Mouse (Mus musculus) layer of hippocampus, adult 2 months (tissue): Measurements from ENCODE around the gene Eaf2. TPM values are rescaled to one million over a fixed set of nuclear protein-coding genes. Genes with fewer than 3 reads are reported as not detected.

Experiments
- DNase-seq, 2 experiments: peaks; one replicate each; pipeline ENCODE4 v3.0.0; 2022; ENCODE audit warnings: low spot score in 2 of 2
- H3K27ac ChIP-seq: fragments of 200-600 bp; 2 replicates; pipeline ENCODE4 v1.8.1; 2022
- H3K4me3 ChIP-seq: fragments of 200-600 bp; 2 replicates; pipeline ENCODE4 v1.8.1; 2022; ENCODE audit warnings: mild to moderate bottlenecking
- CTCF ChIP-seq: fragments of 200-600 bp; conservative IDR thresholded peaks from 2 replicates; pipeline ENCODE4 v1.8.1; 2022; ENCODE audit warnings: antibody characterized with exemption, mild to moderate bottlenecking, moderate library complexity
- microRNA-seq, 2 experiments: library from miRNA; unstranded; fragments of <30 nt; microRNA quantifications; one replicate each; pipeline ENCODE4 v1.2.0; 2021
- total RNA-seq, 2 experiments: library from RNA; stranded (reverse); gene quantifications; 2 replicates each; pipeline ENCODE4 v1.2.3; 2021

Gene Eaf2
- total RNA-seq, 2 experiments from 2014 or later = 1.7 to 3.4 TPM

DNA sequence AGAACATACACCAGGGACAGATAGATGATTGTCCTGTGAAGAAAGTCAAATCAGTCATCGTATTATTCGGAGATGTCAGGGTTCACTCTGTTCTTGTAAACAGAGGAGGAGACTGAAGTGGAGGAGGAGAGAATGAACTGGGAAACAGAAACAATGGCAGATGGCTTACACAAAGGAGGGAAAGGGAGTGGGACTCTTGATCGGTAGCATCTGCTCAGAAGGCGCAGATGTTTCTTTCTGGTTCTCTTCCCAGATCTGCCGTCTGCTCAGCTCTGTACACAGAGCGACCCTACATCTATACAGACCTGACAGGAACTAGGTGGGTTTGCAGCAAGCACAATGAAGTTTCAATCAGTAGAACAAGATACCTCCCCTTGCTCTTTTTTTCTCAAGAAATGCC lies 99.1 kb downstream of the Eaf2 start:
- no peak for TF ChIP-seq CTCF
- H3K4me3 ChIP-seq = no peak overlapping the region
- peak; percentile 57 to 63 for DNase-seq
- peak overlapping the region; percentile 58; the same call in 1 of the 2 replicates for H3K27ac ChIP-seq

GRCm38 (mm10) chr16:36772996-36773395 lies 101.8 kb downstream of the Eaf2 start:
- Histone ChIP-seq H3K27ac (no peak overlapping the region), H3K4me3 (no peak overlapping the region)
- TF ChIP-seq CTCF = no peak
- no peak for DNase-seq

DNA sequence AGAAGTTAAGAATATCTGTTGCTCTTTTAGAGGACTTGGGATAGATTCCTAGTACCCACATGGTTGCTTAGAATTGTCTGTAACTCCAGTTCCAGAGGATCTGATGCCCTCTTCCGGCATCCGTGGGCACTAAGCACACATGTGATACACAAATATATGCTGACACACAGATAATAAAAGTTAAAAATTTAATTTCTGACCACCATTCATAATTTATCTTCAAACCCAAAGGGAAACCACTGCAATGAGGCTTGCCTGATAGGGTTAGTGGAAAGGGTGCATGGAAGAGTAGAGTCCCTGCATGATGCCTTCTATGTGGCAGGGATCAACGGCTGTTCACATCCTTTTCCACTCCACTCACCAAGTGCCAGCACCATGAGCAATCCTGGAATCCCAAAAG lies 103.1 kb downstream of the Eaf2 start:
- peak overlapping the region; percentile 83 for H3K27ac ChIP-seq

DNA sequence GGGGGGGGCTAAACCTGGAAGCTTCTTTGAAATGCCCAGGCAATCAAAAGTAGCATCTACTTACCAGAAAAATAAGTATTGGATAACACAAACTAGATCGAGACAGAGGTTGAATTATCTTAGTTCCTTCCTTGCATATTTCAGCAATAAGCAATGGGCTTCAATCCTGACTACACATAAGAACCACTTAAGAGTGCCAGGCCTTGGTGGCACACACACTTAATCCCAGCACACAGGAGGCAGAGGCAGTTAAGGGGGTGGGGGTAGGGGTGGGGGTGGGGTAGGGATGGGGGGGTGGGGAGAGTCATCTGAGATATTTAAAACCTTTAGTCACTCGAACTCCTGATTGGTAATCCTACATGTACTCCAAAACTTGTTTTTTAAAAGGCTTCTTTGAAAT lies 103.6 kb downstream of the Eaf2 start:
- TF ChIP-seq CTCF = no peak
- peak overlapping the region; percentile 83 for H3K27ac ChIP-seq

More for the DNA sequence above, 103.1 kb downstream of the Eaf2 start:
- no peak for DNase-seq
- no peak overlapping the region for H3K4me3 ChIP-seq
- no peak for TF ChIP-seq CTCF

DNA sequence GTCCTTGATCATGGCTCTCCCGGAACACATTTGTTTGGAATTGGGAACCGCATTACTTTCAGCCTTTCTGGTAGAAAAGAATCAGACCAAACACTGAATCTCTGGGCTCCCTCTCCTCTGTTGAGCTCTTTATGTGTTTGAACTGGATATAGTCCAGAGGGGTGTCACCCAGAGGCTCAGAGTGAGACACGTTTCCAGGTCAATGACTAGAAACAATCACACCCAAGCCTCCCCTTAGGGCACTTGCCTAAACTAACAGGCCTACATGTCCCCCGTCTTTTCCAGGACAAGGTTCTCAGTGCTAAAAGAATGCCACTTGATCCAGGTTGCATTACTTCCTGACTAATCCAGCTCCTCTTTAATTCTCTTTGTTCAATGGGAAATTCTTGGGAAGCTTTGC lies 104.0 kb downstream of the Eaf2 start:
- DNase-seq = peak in 1 of 2 experiments; percentile 45
- peak overlapping the region; percentile 83 for H3K27ac ChIP-seq
- TF ChIP-seq CTCF = no peak
- H3K4me3 ChIP-seq = no peak overlapping the region

More for the DNA sequence above, 103.6 kb downstream of the Eaf2 start:
- H3K4me3 ChIP-seq = no peak overlapping the region
- DNase-seq = no peak

DNA sequence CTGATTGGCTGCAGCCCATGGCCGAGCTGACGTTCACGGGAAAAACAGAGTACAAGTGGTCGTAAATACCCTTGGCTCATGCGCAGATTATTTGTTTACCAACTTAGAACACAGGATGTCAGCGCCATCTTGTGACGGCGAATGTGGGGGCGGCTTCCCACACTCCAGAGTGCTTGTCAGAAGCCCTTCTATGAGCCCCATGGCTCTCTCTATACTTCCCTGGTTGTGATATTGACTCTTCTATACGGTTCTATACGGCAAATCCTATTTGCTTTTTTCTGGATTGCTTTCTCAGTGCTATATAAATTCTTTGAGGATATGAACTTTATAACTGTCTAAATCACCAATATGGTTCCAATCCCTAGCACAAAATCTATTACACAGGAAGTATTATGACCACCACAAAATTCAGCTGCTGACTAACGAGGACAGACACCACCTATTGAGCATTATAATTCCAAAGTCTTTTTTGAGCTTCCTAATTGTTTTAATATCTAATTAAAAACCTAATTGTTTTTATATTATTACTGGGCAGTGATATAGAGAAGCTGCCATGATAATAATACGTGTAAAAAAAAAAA lies 104.5 kb downstream of the Eaf2 start:
- TF ChIP-seq CTCF = no peak
- H3K27ac ChIP-seq = peak overlapping the region; percentile 83
- DNase-seq = no peak

DNA sequence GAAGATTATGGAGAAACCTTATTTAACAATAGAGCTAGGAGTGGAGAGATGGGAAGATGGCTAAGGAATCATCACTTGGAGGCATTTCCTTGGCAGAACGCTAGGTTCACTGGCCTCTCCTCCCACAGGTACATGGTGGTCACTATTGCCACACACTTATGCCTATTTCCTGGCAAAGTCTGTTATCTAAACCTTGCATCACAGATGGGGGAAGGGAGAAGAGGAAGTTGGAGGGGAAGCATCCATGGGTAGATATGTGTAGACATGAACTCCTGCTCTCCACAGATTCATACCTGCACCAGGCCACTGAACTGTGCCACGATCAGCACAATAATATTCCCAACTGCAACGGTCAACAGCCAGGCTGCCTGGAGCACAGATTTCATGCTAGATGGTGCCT lies 122.8 kb downstream of the Eaf2 start:
- no peak for DNase-seq
- no peak for TF ChIP-seq CTCF
- no peak overlapping the region for H3K4me3 ChIP-seq
- no peak overlapping the region for H3K27ac ChIP-seq

More for the DNA sequence above, 104.5 kb downstream of the Eaf2 start:
- no peak overlapping the region for H3K4me3 ChIP-seq

DNA sequence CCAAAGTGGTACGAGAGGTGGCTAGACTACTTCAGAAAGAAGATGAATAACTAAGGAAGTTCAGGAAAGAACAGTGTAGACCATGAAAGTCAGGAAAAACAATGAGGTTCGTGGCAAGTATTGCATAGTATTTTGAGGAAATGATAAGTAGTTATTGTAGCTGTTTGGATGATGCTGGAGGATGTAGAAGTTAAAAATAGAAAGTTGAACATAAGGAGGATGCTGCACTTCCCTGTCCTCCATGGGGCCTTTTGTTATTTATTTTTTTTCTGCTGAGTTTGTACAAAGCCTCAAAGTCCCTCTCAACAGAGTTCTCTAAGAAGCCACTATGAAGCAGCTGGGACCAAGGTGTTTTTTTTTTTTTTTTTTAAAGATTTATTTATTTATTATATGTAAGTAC lies 127.0 kb downstream of the Eaf2 start:
- Histone ChIP-seq H3K27ac (no peak overlapping the region), H3K4me3 (no peak overlapping the region)
- no peak for DNase-seq
- no peak for TF ChIP-seq CTCF

DNA sequence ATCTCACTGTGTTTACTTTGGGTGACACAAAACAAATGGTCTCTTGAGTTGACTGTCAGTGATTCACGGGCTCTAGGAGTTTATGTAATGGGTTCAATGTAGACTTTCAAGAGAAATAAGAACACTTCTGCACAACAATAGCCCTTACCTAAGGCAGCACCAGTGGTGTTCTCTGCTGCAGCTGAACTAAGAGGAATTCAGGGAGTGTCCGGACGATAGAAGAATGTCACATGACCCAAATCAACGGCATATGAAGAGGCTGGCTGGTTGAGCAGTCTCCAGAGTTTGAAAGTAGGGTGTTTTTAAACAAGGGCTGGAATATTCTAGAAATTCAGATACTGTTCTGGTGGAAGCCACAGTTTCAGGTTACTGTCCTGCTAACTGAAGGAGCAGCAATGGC lies 127.7 kb downstream of the Eaf2 start:
- no peak for TF ChIP-seq CTCF
- Histone ChIP-seq H3K4me3 (no peak overlapping the region), H3K27ac (no peak overlapping the region)
- no peak for DNase-seq

GRCm38 (mm10) chr16:36743580-36743979 lies 131.2 kb downstream of the Eaf2 start:
- TF ChIP-seq CTCF = no peak
- Histone ChIP-seq H3K4me3 (no peak overlapping the region), H3K27ac (no peak overlapping the region)
- no peak for DNase-seq

Small RNA genes lying within 50 kb of the gene (microRNA-seq; reads per million reads assigned to microRNA genes)
- gene Gm22617 = 0 reads per million in 2 experiments

Other genes starting within 250 kb of the Eaf2 start
- gene Cd86, start 208.9 kb downstream of the Eaf2 start, total RNA-seq = 1 to 10 TPM; 1.0 to 2.1 TPM
- gene Ildr1, start 181.0 kb downstream of the Eaf2 start, total RNA-seq = under 1 TPM; 0.18 to 0.25 TPM
- 10 to 100 TPM; 40.0 to 46.5 TPM for gene Slc15a2, start 90.0 kb downstream of the Eaf2 start, total RNA-seq
- 10 to 100 TPM; 41.1 to 46.2 TPM for gene Iqcb1, start 46.6 kb downstream of the Eaf2 start, total RNA-seq
- gene Golgb1, start 137 bp upstream of the Eaf2 start, total RNA-seq = 10 to 100 TPM; 67.6 to 75.6 TPM
- 1 to 10 TPM; 3.6 to 4.4 TPM for gene Hcls1, start 60.0 kb upstream of the Eaf2 start, total RNA-seq
- not detected for gene Fbxo40, start 115.5 kb upstream of the Eaf2 start, total RNA-seq
- gene Polq, start 136.8 kb upstream of the Eaf2 start, total RNA-seq = 1 to 10 TPM; 1.2 to 2.0 TPM